Mouse (Mus musculus): ENCODE results near the gene Pik3r2.

Gene Pik3r2

GRCm38 (mm10) chr8:70756476-70757040 is 20.0 kb downstream of the Pik3r2 start:
- DNase-seq (ENCODE audit: low spot score), result no peak

- DNase-seq (ENCODE audit: low spot score), result no peak
Measured at GRCm38 (mm10) chr8:70755661-70756475, 20.6 kb downstream of the Pik3r2 start.

- DNase-seq (ENCODE audit: low spot score), result peak; percentile 55
Measured at GRCm38 (mm10) chr8:70754871-70755660, 21.4 kb downstream of the Pik3r2 start.

GRCm38 (mm10) chr8:70754043-70754870 is 22.3 kb downstream of the Pik3r2 start, which contains the start of gene Rab3a:
Gene Rab3a, plus strand, starts transcription at chr8:70754679.
- peak; percentile 99 for DNase-seq (ENCODE audit: low spot score)

GRCm38 (mm10) chr8:70753151-70753550 is 23.4 kb downstream of the Pik3r2 start:
- no peak for DNase-seq (ENCODE audit: low spot score)

- peak; percentile 90 for DNase-seq (ENCODE audit: low spot score)
Measured at GRCm38 (mm10) chr8:70752000-70752764, 24.3 kb downstream of the Pik3r2 start.

GRCm38 (mm10) chr8:70750128-70750680 is 26.3 kb downstream of the Pik3r2 start:
- DNase-seq (ENCODE audit: low spot score), result no peak

- no peak for DNase-seq (ENCODE audit: low spot score)
Measured at GRCm38 (mm10) chr8:70749097-70749674, 27.3 kb downstream of the Pik3r2 start.

- no peak for DNase-seq (ENCODE audit: low spot score)
Measured at GRCm38 (mm10) chr8:70748246-70749096, 28.0 kb downstream of the Pik3r2 start.

GRCm38 (mm10) chr8:70747211-70747890 is 29.2 kb downstream of the Pik3r2 start:
- no peak for DNase-seq (ENCODE audit: low spot score)

- DNase-seq (ENCODE audit: low spot score), result no peak
Measured at GRCm38 (mm10) chr8:70746676-70747075, 29.8 kb downstream of the Pik3r2 start.

- DNase-seq (ENCODE audit: low spot score), result no peak
Measured at GRCm38 (mm10) chr8:70745691-70746220, 30.8 kb downstream of the Pik3r2 start.

GRCm38 (mm10) chr8:70744806-70745205 is 31.7 kb downstream of the Pik3r2 start:
- DNase-seq (ENCODE audit: low spot score), result no peak

- no peak for DNase-seq (ENCODE audit: low spot score)
Measured at GRCm38 (mm10) chr8:70743656-70744590, 32.6 kb downstream of the Pik3r2 start.

- no peak for DNase-seq (ENCODE audit: low spot score)
Measured at GRCm38 (mm10) chr8:70742981-70743655, 33.4 kb downstream of the Pik3r2 start.

- no peak for DNase-seq (ENCODE audit: low spot score)
Measured at GRCm38 (mm10) chr8:70742176-70742575, 34.3 kb downstream of the Pik3r2 start.

GRCm38 (mm10) chr8:70741661-70742060 is 34.9 kb downstream of the Pik3r2 start:
- DNase-seq (ENCODE audit: low spot score), result no peak
